Mouse (Mus musculus) megakaryocyte, adult 5-6 weeks (primary cell): ENCODE results near the gene Omp. TPM values are rescaled to one million over a fixed set of nuclear protein-coding genes. Genes with fewer than 3 reads are reported as not detected.

ENCODE experiments used
- ATAC-seq: 2 replicates; pipeline ENCODE4 v1.8.0; 2016; ENCODE audit warnings: mild to moderate bottlenecking, inconsistent platforms; ENCODE audit not compliant: poor library complexity, severe bottlenecking
- total RNA-seq, 2 experiments: library from RNA; stranded (forward) in 1 of 2; stranded (reverse) in 1 of 2; fragments of 153-499, 151-499 nt in 1 of 2; fragments of 221-1000, 200-1000 nt in 1 of 2; gene quantifications; 2 replicates each; pipeline versions ENCODE4 v1.2.3 to v1.2.4; 2015 to 2017

Omp gene
- total RNA-seq (2015) (not detected in 2 replicates), total RNA-seq (2017) (not detected in 2 replicates)

- ATAC-seq, result no peak
Measured at GRCm38 (mm10) chr7:98145402-98145801, at the start of gene Omp. Omp (minus strand) TSS chr7:98145502.

GRCm38 (mm10) chr7:98194026-98194792 is 48.9 kb upstream of the Omp start:
- ATAC-seq, result peak; percentile 52

- ATAC-seq, result peak; percentile 72
Measured at GRCm38 (mm10) chr7:98193515-98194025, 48.3 kb upstream of the Omp start.

- no peak for ATAC-seq
Measured at GRCm38 (mm10) chr7:98191571-98192250, 46.4 kb upstream of the Omp start.

GRCm38 (mm10) chr7:98190578-98190977 is 45.3 kb upstream of the Omp start:
- ATAC-seq, result no peak

- ATAC-seq, result no peak
Measured at GRCm38 (mm10) chr7:98189745-98190144, 44.4 kb upstream of the Omp start.

GRCm38 (mm10) chr7:98188680-98189079 is 43.4 kb upstream of the Omp start:
- no peak for ATAC-seq

GRCm38 (mm10) chr7:98188238-98188637 is 42.9 kb upstream of the Omp start:
- no peak for ATAC-seq

- ATAC-seq, result peak; percentile 65
Measured at GRCm38 (mm10) chr7:98187332-98187731, 42.0 kb upstream of the Omp start.

GRCm38 (mm10) chr7:98186637-98187036 is 41.3 kb upstream of the Omp start:
- no peak for ATAC-seq

- ATAC-seq, result no peak
Measured at GRCm38 (mm10) chr7:98185326-98185725, 40.0 kb upstream of the Omp start.

- ATAC-seq, result 0 out of 2 replicates have a peak, but pooled peaks have one; percentile 2
Measured at GRCm38 (mm10) chr7:98178560-98179231, 33.4 kb upstream of the Omp start.

- ATAC-seq, result peak; percentile 69
Measured at GRCm38 (mm10) chr7:98177929-98178559, 32.7 kb upstream of the Omp start, which contains the start of gene Capn5. Capn5 (minus strand) TSS chr7:98178274.

- no peak for ATAC-seq
Measured at GRCm38 (mm10) chr7:98177566-98177928, 32.2 kb upstream of the Omp start.

GRCm38 (mm10) chr7:98177071-98177485 is 31.8 kb upstream of the Omp start:
- ATAC-seq, result no peak

GRCm38 (mm10) chr7:98176322-98177070 is 31.2 kb upstream of the Omp start:
- ATAC-seq, result no peak

GRCm38 (mm10) chr7:98174883-98175755 is 29.8 kb upstream of the Omp start:
- ATAC-seq, result no peak

GRCm38 (mm10) chr7:98173408-98173807 is 28.1 kb upstream of the Omp start:
- no peak for ATAC-seq

- ATAC-seq, result no peak
Measured at GRCm38 (mm10) chr7:98172661-98173060, 27.4 kb upstream of the Omp start.
